Mouse (Mus musculus) gastrocnemius, postnatal 25 days (tissue): Measurements from ENCODE around the gene Adarb2. TPM values are rescaled to one million over a fixed set of nuclear protein-coding genes. Genes with fewer than 3 reads are reported as not detected.

ENCODE experiments used
- DNase-seq: peaks from one replicate; pipeline ENCODE4 v3.0.0; 2022
- total RNA-seq, 2 experiments: library from RNA; stranded (reverse); gene quantifications; 1 replicate in 1 of 2; 2 replicates in 1 of 2; pipeline ENCODE4 v1.2.3; 2021

The Adarb2 gene
- total RNA-seq, 2 experiments from 2014 or later, result not detected

- DNase-seq, result no peak
Measured at GRCm38 (mm10) chr13:8805931-8806330, 603.3 kb downstream of the Adarb2 start.
